Mouse (Mus musculus) adrenal gland, postnatal 14 days (tissue): ENCODE data around the gene Aplf. TPM values are rescaled to one million over a fixed set of nuclear protein-coding genes. Genes with fewer than 3 reads are reported as not detected.
"Not testable (repeated sequence)": the region's sequence is repeated elsewhere in the genome, so short reads cannot be mapped to it uniquely, and the experiment has no call there.

Experiments used
- DNase-seq: peaks from one replicate; pipeline ENCODE4 v3.0.0; 2021; ENCODE audit warnings: mixed read lengths
- long read RNA-seq, 2 experiments: library from polyadenylated mRNA; stranded (forward); transcript quantifications; one replicate each; pipeline ENCODE4 v2.0.0; 2021
- total RNA-seq: library from RNA; stranded (reverse); gene quantifications from 2 replicates; pipeline ENCODE4 v1.2.3, GENCODE M21; 2021

The Aplf gene
- 5.9 and 6.9 TPM in 2 replicates for total RNA-seq
- long read RNA-seq, experiment 1, partial matches to known transcripts, result 2 of 3 reads
- long read RNA-seq, experiment 1, other reads (novel, unspliced or antisense), result 1 of 3 reads
- long read RNA-seq, experiment 2, partial matches to known transcripts, result 3 of 3 reads
- long read RNA-seq, experiment 2, other reads (novel, unspliced or antisense), result 0 of 3 reads

DNA sequence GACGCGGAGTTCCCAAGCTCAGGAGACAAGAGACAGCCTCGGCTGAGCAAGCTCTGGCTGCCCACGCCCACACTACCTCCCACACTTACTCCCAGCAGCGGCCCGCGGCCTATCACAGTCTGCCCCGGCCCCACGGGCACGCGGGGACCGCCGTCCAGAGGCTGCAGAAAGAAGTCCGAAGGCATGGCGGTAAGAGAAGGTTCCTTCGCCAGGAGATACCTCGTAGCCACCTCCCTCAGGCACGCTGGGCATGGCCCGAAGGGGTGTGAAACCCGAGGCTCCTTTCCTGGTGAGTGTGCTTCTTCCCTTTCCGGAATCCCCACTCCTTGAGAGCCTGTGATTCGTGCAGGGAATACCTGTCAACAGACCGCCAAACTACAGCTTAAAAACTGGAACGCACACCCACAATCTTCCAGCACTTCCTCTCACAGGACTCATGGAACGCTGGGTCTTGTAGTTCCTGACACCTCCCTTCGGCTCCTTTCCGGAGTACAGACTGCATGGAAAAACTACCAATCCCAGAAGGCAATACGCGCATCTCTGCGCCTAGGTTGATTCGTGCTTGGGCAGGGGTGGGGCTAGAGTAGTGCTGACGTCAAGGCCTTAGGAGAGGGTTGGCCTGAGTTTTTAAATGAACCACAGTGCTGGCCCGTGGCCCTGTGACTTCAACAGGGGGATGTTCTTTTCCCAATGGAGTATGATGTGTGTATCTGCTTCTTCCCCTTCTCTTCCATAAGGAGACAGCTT lies at the start of gene Aplf:
TSS of gene Aplf (minus strand) at position 423 of the 747 bp plus-strand sequence.
- DNase-seq, result peak; percentile 93

GRCm38 (mm10) chr6:87714091-87714490 lies 42.1 kb upstream of the Aplf start:
- no peak for DNase-seq

DNA sequence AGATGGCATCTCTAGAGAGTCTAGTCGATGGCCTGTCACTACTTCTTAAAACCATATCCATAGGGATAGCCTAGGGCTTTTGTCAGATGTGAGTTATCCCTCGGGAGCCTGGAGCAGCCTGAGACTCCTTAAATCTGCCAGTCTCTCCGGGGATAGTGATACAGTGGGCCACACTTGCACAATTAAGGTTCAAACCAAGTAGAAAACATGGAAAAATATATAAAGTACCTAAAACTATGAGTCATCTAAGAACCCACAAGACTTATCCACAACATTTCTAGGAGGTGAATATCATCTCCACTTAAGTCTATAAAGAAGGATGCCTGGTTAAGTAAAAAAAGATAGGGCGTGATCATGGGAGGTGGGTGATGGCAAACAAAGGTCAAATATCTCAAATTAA lies 40.3 kb upstream of the Aplf start:
- no peak for DNase-seq

GRCm38 (mm10) chr6:87706246-87706645 lies 34.3 kb upstream of the Aplf start:
- DNase-seq, result peak; percentile 9

DNA sequence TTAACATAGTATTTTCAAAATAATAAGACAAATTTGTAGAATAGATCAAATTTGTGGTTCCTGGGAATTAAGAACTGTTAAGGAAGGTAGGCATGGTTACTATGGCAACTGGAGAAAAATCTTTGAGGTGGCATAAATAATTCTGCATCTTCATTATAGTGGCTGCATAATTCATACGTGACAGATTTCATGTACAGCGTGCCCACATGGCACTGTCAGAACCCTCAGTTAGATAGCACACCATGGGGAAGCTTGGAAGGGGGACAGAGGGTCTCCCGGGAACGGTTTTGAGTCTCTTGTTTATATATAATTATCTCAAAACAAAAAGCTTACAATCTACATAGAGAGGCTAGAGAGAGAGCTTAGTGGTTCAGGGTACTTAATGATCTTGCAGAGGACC lies 24.6 kb upstream of the Aplf start:
- no peak for DNase-seq

DNA sequence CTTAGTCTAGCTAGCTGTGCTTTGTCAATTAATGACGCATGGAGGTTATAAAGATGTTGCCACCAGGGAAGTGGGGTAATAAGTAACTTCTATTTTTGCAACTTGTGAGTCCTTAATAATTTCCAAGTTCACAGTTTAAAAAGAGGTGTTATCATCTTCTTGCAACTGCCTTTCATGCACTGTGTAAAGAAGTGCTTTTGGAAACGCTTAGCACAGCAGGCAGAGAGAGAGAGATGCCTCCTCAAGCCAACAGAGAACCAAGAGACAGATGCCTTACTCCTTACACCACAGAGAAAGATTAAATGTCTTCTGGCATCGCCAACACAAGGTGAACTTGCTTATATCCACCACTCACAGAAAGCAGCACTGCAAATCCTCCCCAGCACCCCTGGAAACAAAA lies 24.0 kb upstream of the Aplf start:
- DNase-seq, result no peak

DNA sequence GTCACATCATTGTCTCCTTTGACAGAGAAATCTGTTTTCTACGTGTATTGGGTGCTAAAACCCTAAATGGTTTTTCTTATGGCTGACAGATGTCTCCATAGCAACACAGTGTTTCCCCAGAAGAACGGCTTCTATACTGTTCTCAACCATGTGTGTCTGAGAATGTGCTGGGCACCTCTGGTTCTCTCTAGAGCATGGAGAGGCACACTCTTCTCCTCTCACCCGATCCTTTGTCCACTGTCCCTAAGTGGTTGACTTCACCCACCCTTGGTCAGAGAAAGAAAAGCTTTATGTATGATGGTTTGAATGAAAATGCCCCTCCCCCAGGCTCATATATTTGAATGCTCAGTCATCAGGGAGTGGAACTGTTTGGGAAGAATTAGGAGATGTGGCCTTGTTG lies 8.4 kb upstream of the Aplf start:
- no peak for DNase-seq

- DNase-seq, result no peak
These were observed 668 bp upstream of the Aplf start for GRCm38 (mm10) chr6:87672661-87673060.

GRCm38 (mm10) chr6:87671353-87671752 lies 640 bp downstream of the Aplf start:
- no peak for DNase-seq

DNA sequence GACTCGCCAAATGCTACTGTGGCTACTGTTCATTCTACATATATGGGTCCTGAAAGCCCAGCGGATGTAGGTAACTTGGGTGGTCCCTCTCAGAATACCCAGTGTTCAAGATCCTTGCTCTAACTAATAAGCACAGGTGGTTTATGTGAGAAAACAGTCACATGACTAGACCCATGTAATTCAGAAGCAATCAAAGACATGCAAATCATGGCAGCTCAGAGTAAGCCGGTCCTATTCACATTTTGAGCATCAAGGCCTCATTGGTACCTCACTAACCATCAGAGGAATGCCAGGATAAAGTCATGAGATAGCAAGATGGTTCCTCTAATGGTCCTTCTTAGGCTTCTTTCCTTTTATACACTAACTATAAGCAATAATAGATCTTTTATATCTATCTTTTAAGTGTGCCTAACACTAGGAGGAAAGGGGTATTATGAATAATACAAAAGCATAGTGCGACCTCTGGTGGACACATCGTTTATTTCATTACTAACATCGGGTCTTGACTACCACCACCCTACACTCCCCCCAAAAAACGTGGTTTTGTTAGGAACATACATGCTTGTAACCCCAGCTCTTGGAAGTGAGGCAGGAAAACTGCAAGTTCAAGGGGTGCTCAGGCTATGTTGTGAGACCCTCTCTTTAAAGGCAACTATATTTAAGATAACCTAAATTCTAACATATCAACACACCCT lies 2.0 kb downstream of the Aplf start:
- DNase-seq, result peak; percentile 60

DNA sequence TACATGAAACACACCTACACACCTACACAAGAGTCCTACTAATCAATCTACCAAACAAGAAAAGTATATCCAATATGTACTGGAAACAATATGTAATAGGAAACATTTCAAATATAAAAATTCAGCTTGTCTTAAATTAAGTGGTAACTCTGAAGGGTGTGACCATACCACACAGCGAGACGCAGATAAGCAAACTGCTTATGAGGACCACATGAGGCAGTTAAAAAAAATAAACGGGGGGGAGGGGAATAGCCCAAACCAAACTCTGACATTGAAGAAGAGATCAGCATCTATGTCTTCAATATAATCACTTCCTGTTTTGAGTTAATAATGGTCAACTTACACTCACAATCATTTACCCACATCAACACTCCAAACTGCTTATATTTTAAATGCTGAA lies 3.3 kb downstream of the Aplf start:
- DNase-seq, result no peak

- no peak for DNase-seq
These were observed 4.2 kb downstream of the Aplf start for GRCm38 (mm10) chr6:87667804-87668203.

GRCm38 (mm10) chr6:87663445-87663844 lies 8.5 kb downstream of the Aplf start:
- DNase-seq, result no peak

- no peak for DNase-seq
These were observed 9.8 kb downstream of the Aplf start for GRCm38 (mm10) chr6:87662197-87662596.

- no peak for DNase-seq
These were observed 10.3 kb downstream of the Aplf start for GRCm38 (mm10) chr6:87661707-87662106.

DNA sequence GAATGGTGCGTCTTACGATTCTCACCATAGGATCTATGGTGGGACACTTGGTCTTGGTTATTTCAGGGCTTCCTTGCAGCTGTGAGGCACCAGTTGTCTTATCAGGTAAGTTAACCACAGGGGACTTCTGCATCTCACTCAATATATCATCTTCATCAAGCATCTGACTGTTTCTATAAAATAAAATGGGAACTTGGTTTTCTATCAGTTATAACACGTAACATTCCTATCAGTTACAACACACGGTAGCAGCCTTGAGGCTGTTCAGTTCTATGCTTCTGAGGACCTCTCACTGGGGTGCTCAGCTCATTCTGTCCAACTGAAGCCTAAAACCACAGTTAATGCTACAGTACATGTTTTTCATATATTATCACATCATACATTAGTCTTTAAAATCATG lies 13.2 kb downstream of the Aplf start:
- DNase-seq, result no peak

GRCm38 (mm10) chr6:87653904-87654638 lies 17.9 kb downstream of the Aplf start:
- DNase-seq, result peak; percentile 20

DNA sequence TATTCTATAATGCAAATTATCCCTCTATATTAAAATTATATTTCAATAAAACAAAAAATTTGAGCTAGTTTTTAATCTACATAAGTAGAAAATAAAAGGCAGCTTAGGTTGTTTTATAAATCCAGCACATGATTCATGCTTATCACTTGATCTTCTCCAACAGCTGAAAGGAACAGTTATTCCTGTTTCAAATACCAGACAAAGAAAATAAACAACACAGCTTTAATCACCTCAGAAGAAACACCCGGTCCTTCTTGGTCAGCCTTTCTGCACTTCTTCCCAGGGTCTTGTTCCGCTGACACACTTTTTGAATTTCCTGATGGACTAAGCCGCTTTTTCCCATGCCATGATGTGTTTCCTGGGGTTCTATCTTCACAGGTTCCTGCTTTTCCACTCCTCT lies 18.5 kb downstream of the Aplf start:
- DNase-seq, result no peak

DNA sequence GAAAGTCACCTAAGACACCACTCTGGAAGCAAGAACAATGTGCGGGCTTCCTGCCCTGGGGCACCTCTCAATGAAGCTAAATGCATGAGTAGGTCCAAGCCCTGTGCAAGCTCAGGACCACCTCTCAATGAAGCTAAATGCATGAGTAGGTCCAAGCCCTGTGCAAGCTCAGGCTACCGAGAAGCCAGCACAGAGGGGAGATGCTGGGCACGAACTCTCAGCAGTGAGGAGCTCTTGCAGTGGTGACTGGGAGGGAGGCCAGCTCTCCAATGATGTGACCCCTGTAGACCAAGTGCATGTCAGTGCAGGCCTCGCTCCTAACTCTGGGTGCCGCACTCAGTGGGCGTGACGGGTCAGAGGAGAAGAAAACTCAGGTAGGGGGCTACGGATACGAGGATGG lies 19.3 kb downstream of the Aplf start:
- DNase-seq, result no peak

DNA sequence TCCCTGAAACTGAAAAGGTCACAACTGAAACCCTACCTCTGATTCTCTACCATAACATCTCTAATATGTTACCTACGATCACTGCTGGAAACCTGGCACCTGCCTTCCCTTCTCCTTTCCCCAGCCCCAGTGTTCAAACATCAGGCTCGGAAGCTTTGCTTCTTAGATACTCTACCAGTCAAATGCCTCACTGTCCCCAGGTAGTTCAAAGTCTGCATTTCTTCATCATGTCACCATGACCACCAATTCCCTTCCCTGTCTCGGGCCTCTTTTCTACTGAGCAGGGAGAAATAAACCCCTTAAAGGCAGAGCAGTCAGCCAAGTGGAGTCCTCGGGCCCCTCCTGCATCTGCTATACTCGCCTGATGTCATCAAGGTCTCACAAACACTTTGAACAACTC lies 20.2 kb downstream of the Aplf start:
- no peak for DNase-seq

GRCm38 (mm10) chr6:87638134-87638660 lies 33.8 kb downstream of the Aplf start:
- no peak for DNase-seq

DNA sequence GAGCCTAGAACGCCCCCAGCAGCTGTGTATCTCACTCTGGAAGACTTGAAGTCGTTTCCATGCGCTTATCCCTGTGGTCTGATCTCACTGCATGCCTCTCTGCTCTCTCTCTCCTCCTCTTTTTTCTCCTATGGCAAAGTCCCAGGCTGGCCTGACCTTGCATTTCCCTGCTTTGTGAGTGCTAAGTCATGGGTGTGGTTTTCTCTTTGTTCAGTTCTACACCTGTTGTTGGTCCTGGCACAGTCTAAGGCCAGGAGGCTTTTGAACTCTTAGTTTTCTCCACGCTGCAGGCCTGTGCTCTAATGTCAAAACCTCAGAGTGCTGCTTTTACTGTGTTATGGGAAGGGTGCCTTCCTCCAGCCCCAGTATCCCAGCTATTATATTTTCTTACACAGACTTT lies 39.8 kb downstream of the Aplf start:
- DNase-seq, result no peak

GRCm38 (mm10) chr6:87628936-87629335 lies 43.1 kb downstream of the Aplf start:
- DNase-seq, result not testable (repeated sequence)
